Mouse (Mus musculus) erythroblast, adult 5-6 weeks (primary cell): ENCODE data around the gene Grik4. TPM values are rescaled to one million over a fixed set of nuclear protein-coding genes. Genes with fewer than 3 reads are reported as not detected.
"Not testable (repeated sequence)": the region's sequence is repeated elsewhere in the genome, so short reads cannot be mapped to it uniquely, and the experiment has no call there.

Experiments used
- ATAC-seq: replicated peaks from 2 replicates; pipeline ENCODE4 v1.8.0; 2016; ENCODE audit warnings: moderate number of reproducible peaks, mild to moderate bottlenecking, moderate TSS enrichment, inconsistent platforms; ENCODE audit not compliant: poor library complexity, low FRiP score, severe bottlenecking
- total RNA-seq, 2 experiments: library from RNA; stranded (forward) in 1 of 2; stranded (reverse) in 1 of 2; fragments of 150-400 nt in 1 of 2; fragments of 200-764, 138-1000 nt in 1 of 2; gene quantifications; 2 replicates each; pipeline versions ENCODE4 v1.2.3 to v1.2.4; 2015 to 2017; ENCODE audit warnings: low replicate concordance in 2 of 2

Grik4 gene
- total RNA-seq, 2 experiments from 2014 or later, result not detected

DNA sequence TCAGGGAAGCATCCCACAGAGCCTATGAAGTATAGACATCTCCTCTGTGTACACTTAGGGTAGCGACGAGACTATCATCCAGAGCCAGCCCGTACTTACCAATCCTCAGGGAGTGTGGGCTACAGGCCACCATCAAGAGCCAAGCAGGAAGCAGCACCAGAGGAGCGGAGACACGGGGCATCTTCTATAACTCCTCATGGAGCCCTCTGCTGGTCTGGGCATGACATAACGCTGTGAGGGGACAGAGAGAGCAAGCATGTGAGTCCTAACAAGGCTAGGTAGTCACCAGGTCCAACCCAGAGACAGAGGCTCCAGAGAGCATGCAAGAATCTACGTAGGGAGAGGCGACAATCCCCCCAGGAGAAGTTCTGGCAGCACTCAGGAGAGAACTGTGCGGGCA, 135.9 kb downstream of the Grik4 start:
- ATAC-seq, result no peak

DNA sequence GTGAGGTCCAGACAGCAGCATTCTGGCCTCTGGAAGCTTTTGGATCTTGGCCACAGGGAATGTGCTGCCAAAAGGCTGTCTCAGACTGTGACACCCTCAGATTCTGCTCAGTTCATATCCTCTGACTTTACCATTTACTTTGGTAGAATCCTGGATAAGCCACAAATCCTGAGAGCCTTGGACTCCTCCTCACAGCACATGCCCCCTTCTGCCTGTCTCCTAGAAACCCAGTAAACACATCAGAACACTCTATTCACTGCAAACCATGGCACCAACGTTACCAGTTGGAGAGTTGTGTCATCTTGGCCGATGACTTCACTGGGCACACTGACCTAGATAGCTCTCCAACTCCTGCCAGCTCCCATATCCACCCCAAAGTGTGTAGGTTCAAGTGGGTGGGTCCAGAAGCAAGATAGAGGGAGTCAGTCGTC, 141.2 kb downstream of the Grik4 start:
- no peak for ATAC-seq

DNA sequence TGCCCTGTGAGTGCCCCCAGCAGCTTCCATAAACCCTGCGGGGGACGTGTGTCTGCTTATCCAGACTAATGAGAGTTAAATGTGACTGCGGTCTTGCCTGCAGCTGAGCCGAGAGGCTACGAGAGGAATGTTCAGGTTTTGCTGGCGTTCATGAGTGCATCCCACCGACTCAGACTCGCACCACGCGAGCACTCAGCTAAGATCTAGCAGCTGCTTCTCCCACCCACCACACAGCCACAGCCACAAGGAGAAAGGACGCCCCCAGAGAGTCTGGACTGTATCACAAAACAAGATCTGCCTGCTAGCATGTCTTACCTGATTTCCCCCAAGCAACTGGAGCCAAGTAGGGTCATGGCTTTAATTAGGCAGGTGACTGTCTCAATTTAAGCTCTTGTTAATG, 142.4 kb downstream of the Grik4 start:
- no peak for ATAC-seq

DNA sequence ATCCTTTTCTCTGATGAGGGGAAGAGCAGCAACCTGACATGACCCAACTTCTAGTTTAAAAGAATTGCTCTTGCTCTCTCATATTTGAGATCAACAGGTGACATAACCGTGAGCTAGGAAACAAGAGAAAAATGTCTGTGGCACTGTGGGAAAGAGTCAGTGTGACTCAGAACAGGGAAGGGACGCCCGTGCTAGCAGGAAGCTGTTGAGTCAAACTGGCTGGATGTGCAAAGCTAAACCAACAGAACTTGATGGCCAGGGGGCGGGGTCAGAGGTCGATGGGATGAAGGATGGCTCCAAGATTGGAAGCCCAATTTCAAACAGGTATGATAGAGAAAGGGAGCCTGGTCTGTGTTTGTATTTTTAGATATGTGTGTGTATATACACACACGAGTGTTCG, 144.2 kb downstream of the Grik4 start:
- no peak for ATAC-seq

DNA sequence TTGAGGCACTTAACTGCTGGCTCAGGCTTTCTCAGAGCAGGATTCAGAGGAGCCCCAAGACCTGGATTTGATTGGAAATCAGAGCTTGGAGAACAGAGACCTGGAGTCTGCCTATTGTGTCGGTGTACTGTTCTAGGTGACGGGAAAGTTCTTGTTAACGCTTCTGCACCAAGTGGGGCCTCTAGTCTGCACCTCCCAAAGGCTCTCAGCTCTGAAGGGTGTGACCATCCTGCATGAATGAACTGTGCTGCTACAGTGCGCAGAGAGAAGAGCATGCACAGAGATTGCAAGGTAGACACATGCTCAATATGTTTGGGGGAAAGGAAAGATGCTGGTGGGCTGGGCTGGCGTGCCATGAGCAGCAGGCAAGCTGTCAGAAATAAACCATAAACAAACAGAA, 144.6 kb downstream of the Grik4 start:
- ATAC-seq, result no peak

DNA sequence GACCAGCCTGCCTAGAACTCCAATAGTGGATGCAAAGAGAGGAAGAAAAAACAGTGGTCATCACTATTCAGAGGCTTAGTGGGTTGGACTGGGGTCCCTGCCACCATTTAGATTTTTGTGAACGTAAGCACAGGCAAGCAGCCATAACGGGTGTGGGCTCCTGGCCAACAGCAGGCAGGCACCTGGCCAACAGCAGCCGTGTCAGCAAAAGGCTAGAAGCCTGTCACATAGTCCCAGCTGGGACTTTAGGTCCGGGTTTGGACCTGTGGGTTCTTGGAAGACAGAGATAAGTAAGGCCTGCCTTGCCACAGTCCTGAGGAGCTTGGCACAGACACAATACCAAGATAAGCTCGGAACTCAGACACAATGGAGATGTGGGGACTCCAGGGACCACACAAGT, 145.1 kb downstream of the Grik4 start:
- ATAC-seq, result no peak

DNA sequence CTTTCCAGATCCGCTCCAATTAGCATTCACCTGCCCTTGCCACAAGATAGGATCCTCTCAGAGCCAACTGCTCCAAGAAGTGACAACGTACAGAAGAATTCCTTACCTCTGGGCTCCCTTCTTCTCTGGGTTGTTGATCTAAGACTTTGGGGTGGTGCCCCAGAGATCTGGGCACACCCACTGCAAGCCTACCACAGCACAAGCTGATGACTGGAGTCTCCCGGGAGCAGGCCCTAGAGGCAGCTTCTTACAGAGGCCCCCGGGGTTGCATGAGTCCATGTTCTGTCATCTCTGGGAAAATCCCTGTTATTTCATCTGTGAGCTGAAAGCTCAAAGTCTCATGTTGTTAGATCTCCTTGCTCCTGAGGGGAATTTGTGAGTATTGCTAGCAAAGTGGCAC, 146.0 kb downstream of the Grik4 start:
- no peak for ATAC-seq

DNA sequence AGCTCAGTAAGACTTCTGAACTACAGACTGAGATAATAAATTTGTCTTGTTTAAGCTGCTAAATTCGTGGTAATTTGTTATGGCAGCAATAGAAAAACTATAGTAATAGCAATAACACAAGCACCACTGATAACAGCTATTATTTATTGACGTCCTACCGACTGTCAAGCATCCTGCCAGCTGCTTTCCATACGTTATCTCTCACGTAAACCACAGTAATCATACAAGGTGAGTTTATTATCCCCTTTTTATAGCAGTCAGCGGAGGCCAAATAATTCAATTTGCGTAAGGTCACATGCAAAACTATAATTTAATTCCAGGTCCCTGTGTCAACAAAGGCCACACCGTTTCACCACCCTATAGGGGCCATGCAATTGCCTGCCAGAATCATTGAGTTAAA, 147.0 kb downstream of the Grik4 start:
- no peak for ATAC-seq

DNA sequence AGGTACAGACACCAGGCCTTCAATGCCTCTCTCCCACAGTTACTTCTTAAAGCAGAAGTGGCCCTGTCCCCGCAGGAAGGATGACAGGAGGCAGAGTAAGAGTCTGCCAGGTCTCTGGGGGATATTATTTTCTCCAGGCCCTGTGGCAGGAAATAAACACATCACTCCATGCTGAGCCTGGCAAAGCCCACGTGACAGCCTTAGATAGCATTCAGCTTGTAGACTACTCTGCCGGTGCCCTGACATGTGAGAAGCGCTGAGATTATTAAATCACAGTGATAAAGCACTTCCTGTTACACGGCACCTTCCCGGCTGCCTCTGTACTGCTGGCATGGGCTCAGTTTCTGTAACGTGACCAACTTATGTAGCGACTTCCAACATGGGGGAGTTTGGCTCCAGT, 148.4 kb downstream of the Grik4 start:
- ATAC-seq, result no peak

DNA sequence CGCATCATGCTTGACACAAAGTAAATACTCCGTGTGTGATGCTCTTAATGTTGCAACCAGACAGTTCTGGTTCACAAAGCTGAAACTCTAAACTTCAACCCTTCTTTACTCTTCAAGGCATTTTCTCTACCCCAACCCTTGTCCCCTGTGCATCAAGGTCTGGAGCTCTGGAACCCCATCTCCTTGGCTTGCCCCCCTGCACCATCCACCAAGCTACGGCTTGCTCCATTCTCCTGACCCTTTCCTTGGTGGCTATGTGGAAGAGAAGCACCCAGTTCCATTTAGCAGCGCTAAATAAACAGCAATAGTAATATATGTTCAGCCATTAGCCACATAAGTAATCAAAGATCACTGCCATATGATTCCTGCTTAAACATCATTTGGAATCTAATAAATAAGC, 150.3 kb downstream of the Grik4 start:
- ATAC-seq, result no peak

DNA sequence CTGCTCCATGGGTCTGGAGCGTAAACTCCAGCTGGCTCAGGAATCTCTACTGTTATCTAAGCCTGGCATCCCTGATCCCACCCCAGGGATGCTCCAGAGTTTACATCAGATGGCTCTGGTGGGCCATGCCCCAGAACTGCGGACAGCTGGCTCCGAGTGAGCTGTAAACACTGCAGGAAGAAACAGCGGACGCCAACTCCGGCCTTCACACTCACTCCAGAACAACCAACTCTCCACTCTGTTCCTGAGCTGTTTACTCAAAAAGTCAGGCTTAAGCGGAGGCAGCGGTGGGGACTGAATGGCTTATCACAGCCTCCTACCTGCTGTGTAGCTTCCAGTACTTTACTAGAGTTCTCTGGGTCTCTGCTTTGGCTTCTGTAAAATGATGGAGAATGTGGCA, 150.7 kb downstream of the Grik4 start:
- no peak for ATAC-seq

DNA sequence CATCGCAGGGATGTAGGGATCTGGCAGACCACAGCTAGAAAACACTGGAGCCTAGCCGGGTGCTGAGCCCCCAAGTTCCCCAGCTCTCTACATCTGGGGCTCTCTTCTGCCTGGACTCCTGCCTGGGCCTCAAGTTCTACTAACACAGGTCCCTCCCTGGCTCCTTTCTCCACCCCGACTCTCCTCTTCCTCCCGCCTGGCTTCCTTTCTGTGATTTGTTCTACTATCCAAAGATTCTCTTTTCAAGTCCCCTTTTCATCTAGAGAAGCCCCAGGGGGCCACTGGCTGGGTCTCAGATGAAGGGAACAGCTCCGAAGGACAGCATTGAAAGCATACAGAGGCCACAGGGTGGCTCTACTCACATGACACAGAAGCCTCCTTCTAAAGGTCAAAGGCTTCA, 151.9 kb downstream of the Grik4 start:
- no peak for ATAC-seq

DNA sequence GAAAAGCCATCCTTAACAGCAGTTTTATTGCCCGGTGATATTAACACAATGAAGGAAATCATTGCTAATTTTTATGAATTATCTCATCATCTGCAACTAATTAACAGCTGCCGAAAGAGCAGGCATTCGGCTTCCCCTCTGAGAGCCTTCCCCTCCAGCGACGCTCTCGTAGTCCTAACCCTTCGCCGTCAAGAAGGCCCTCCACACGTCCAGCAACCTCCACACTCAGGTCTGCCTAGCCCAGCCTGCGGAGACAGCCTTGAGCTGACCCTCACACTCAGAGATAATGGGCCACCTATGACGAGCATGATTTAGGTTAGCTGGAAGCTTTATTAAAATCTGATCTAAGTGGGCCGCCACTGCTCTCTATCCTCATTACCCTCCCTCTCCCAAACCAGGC, 152.5 kb downstream of the Grik4 start:
- ATAC-seq, result no peak

DNA sequence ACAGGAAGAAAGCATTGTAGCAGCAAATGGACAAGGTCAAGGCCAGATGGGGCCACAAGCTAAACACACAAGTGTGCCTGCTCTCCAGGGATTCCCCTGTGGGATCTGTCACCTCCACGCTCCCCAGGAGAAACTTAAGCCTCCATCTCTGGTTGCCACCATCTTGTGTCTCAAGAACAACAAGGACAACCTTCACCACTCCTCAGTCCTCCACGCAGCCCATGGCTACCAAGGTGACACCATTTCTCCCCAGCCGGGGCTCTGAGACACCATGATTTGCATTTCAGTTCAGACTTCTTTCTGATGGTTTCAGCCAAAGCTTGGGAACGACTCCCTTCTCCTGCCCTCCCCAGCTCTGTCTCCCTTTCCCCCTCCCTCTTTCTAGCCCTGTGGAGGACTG, 152.9 kb downstream of the Grik4 start:
- ATAC-seq, result no peak

DNA sequence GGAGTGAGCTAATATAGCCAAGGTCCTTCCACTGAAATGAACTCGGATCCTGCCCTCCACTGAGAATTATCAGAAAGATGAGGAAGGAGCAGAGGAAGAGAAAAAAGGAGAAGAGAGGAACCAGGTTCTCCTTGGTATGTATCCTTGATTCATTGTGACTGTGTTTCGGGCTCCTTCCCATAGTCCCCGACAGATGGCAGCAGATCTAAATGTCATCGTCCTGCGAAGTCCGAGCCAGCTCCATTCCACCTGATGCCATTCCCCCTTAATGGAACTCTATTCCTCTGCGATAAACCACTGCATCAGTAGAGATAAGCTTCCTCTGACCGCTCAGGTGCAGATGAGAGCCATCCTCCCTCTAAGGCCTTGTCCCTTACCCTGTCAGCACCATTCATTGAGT, 155.8 kb downstream of the Grik4 start:
- ATAC-seq, result no peak

DNA sequence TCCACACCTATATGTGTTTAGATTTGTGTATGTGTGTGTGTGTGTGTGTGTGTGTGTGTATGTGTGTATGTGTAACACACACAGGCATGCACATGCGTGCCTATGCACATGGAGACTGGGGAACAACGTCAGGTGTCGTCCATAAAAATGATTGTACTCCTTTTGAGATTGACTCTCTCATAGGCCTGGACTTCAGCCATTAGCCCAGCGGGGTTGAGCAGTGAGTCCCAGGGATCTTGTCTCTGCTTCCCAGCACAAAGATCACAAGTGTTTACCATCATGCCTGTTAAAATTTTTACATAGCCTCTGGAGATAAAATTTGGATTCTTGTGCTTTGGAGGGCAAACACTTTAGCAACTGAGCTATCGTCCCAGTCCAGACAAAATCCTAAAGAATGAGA, 157.4 kb downstream of the Grik4 start:
- no peak for ATAC-seq

DNA sequence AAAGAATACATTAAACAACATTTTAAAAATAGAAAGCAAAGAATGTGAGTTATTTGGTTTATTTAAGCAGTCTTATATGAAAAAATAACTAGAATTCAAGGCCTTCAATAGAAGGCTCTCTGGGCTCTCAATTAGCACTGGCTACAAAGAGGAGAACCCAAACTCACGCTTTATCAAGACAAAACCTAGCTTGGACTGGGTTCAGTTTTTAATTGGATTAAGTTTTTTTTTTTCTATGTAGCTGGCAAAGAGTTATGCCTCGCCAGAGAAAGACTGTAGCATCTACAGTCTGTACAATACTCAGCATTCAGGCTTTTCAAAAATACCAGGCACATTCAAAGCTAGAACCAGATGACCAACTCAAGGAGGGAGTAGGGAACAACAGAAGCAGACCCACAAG, 158.0 kb downstream of the Grik4 start:
- no peak for ATAC-seq

DNA sequence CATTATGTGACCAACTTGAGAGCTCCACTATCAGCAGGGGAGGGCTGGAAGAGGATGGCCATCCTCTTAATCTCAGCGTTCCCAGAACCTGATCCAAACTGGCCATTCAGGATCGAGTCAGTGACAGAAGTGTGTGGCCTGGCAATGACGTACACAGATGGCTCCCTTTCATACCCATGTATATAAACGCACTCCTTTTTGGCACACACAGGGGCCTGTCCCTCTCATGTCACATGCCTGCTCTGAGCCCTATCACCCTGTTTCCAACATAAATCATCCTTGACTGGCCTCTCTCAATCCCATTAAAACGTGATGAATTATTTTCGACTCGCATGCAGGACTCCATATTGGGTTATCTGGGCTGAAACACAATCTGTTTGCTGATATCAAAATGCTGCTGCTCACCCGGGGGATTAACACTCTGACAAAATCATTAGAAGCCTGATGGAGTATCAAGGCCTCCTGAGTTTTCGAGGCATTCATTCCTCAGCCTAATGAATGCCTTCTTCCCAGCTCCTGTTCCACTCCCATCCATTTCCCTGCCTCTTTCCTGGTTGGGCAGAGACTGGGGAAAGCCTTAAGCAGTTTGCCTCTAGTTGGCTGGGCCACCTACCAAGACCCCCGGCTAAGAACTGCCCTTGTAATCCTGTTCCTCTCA, 159.0 kb downstream of the Grik4 start:
- ATAC-seq, result no peak

DNA sequence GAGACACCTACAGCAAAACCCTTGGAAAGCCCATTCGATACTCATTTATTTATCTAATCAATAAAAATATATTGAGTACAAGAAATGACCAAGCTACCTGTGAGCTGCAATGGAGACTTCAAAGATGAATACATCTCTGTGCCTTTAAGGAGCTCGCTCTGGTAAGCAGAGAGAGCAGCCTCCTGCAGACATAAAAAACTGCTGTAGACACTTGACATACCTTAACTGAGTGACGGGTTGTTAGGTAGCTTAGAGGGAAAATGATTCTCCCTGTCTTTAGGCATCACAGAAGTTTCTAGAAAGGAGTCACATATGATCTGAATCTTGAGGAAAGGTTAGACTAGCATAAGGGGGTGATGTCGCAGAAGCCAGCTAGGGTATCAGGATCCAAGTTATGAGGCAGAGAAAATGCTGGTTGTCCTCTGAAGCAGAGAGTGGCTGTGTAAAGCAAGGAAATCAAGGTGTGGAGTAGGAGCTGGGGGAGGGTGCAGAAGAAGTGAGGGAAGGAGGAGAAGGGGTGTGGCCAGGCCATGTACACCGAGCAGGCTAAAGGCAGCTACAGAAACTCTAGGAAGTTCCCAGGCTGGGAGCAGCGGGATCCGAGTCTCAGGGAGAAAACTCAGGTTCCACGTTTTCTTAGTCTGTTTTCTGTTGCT, 160.9 kb downstream of the Grik4 start:
- ATAC-seq, result no peak

DNA sequence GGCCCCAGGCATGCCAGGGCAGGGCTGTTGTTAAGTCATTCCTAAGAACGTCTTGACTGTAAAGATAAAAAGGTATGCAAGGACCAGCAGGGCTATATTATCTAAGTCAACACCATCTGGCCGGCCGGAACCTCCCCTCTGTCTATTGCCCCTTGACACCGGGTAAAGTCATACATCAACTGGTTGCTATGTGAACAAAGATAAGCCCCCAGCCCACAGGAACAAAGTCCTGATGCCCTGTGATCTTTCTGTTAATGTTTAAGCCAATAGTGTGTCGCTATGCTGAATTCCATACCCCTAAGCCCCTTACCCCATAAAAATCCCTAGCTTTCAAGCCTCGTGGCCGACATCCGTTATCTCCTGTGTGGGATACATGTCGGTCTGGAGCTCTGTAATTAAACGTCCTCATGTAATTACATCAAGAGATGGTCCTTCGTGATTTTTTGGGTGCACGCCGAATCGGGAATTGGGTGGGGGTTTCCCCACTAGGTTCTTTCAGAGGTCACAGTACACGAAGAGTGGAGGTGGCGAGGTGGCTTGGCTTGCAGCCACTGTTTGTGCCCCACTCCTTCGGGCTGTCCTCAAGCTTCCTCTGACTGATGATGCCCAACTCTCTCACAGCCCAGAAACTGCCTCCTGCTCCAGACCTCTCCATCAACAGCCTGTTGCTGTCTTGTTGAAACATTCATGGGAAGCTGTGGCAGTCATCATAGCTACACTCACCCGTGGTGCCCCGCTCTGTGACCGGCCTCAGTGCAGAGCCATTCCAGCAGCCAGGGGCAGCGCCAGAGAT, 165.6 kb downstream of the Grik4 start:
- ATAC-seq, result not testable (repeated sequence)

DNA sequence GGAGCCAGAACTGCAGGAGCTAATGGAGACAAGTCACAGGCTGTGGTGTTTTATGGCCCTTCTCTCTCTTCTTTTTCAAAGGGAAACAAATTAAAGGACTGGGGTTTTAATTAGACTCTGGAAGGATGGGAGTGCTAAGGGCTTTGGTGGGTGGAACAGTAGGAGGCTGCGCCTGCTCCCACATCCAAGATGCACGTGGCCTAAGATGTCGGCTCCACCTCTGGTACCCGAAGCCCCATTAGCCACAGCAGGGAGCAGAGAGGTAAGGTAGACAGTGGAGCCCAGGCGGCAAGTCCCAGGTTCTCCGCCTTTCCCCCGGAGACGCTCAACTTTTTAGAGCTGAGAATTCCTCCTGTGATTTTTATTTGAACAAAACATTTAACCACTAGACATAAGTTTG, 166.4 kb downstream of the Grik4 start:
- ATAC-seq, result no peak
